Mouse (Mus musculus) hindbrain, embryonic 12.5 days (tissue): ENCODE data around the gene Pcdh15. TPM values are rescaled to one million over a fixed set of nuclear protein-coding genes. Genes with fewer than 3 reads are reported as not detected.

Experiments
- ATAC-seq: fragments of 200-750 bp; cut with Nextera tagmentation; 2 replicates; pipeline ENCODE4 v1.8.0; 2017; ENCODE audit warnings: moderate TSS enrichment; ENCODE audit not compliant: low FRiP score
- H3K27ac ChIP-seq: fragments of 300-500 bp; sonication (generic); 2 replicates; pipeline ENCODE4 v1.5.1; 2016; ENCODE audit warnings: mild to moderate bottlenecking
- H3K27me3 ChIP-seq: fragments of 300-500 bp; sonication (generic); 2 replicates; pipeline ENCODE4 v1.6.1; 2016; ENCODE audit warnings: mild to moderate bottlenecking
- H3K36me3 ChIP-seq: fragments of 300-500 bp; sonication (generic); 2 replicates; pipeline ENCODE4 v1.6.1; 2016; ENCODE audit warnings: mild to moderate bottlenecking
- H3K4me1 ChIP-seq: fragments of 300-500 bp; sonication (generic); 2 replicates; pipeline ENCODE4 v1.6.1; 2016
- H3K4me2 ChIP-seq: fragments of 300-500 bp; sonication (generic); replicated peaks from 2 replicates; pipeline ENCODE4 v1.6.1; 2016; ENCODE audit warnings: mild to moderate bottlenecking
- H3K4me3 ChIP-seq: fragments of 300-500 bp; sonication (generic); 2 replicates; pipeline ENCODE4 v1.5.1; 2016; ENCODE audit warnings: mild to moderate bottlenecking
- H3K9ac ChIP-seq: fragments of 300-500 bp; sonication (generic); 2 replicates; pipeline ENCODE4 v1.6.1; 2016; ENCODE audit warnings: mild to moderate bottlenecking, moderate library complexity
- H3K9me3 ChIP-seq: fragments of 300-500 bp; sonication (generic); replicated peaks from 2 replicates; pipeline ENCODE4 v1.6.1; 2016; ENCODE audit warnings: mild to moderate bottlenecking
- WGBS: fragments of 180-500 bp; shearing (Covaris S2); methylation state at CpG from one replicate; pipeline ENCODE4 v1.1.7; 2016; 5-methylcytosine and 5-hydroxymethylcytosine counted together
- polyA plus RNA-seq: library from polyadenylated mRNA; unstranded; fragments of >200 nt; fragmentation: Nextera tagmentation; extraction: Ambion mirVana; gene quantifications from 2 replicates; pipeline ENCODE4 v1.2.1, GENCODE M21; 2016

Pcdh15 gene
- polyA plus RNA-seq, 1 experiment from 2014 or later, result 4.9 TPM

DNA sequence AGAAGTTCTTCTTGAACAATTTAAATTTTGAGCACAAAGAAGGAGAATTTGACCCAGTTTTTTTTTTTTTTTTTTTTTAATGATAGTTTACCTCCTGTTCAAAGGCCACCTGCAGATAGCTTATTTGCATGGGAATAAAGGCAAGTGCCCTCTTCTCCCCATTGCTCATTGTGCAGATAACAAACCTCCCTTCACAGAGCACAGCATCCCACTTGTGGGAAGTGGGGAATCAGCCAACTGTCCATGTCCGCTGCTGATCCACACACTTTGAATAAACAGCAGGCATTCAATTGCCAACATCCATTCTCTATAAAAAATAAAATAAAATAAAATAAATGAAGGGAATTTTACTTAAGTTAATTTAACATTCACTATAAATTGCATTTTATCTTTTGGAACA is 1015.0 kb downstream of the Pcdh15 start:
- Histone ChIP-seq H3K27ac (no peak overlapping the region), H3K4me1 (no peaks in the 10 kb centered on the region), H3K9me3 (no peaks in the 10 kb centered on the region), H3K4me2 (no peak overlapping the region), H3K4me3 (no peak overlapping the region), H3K27me3 (no peaks in the 10 kb centered on the region), H3K9ac (no peak overlapping the region), H3K36me3 (no peaks in the 10 kb centered on the region)
- no peak for ATAC-seq
- WGBS, result 50% methylated on average over 1 of the region's 1 CpGs

- Histone ChIP-seq H3K4me1 (no peaks in the 10 kb centered on the region), H3K4me2 (no peak overlapping the region), H3K4me3 (no peak overlapping the region), H3K36me3 (no peaks in the 10 kb centered on the region), H3K27ac (no peak overlapping the region), H3K9ac (no peak overlapping the region), H3K9me3 (no peaks in the 10 kb centered on the region), H3K27me3 (no peaks in the 10 kb centered on the region)
- no peak for ATAC-seq
- WGBS, result 60% methylated on average over 1 of the region's 1 CpGs
Observed at GRCm38 (mm10) chr10:74116817-74117216, 1017.7 kb downstream of the Pcdh15 start.

DNA sequence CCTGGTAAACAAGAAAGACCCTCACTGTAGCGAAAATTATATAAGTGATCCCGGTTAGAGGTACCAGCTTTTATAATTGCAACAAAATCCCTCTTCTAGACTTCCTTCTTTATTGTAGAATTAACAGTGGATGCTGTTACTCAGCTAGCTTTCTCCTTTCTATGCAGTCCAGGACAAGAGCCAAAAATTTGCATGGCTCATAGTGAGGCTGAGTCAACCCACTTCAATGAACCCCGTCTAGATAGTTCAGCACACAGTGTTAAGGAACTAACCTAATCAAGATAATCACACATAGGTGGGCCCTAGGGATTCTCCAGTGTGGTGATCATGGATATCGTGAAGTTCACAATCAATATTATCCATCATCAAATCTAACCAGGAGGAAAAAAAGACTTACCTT is 1024.3 kb downstream of the Pcdh15 start:
- H3K4me2 ChIP-seq, result no peak overlapping the region
- ATAC-seq, result no peak
- H3K9me3 ChIP-seq, result no peaks in the 10 kb centered on the region
- WGBS, result 95% methylated on average over 4 of the region's 4 CpGs
- no peak overlapping the region for H3K9ac ChIP-seq
- H3K4me3 ChIP-seq, result no peak overlapping the region
- H3K27me3 ChIP-seq, result no peaks in the 10 kb centered on the region
- H3K36me3 ChIP-seq, result no peaks in the 10 kb centered on the region
- no peaks in the 10 kb centered on the region for H3K4me1 ChIP-seq
- no peak overlapping the region for H3K27ac ChIP-seq

- Histone ChIP-seq H3K4me1 (no peaks in the 10 kb centered on the region), H3K27me3 (no peaks in the 10 kb centered on the region), H3K9me3 (no peaks in the 10 kb centered on the region), H3K4me3 (no peak overlapping the region), H3K36me3 (no peaks in the 10 kb centered on the region), H3K4me2 (no peak overlapping the region), H3K9ac (no peak overlapping the region), H3K27ac (no peak overlapping the region)
- WGBS, result 79% methylated on average over 3 of the region's 3 CpGs
- no peak for ATAC-seq
Observed at GRCm38 (mm10) chr10:74129192-74129591, 1030.0 kb downstream of the Pcdh15 start.

DNA sequence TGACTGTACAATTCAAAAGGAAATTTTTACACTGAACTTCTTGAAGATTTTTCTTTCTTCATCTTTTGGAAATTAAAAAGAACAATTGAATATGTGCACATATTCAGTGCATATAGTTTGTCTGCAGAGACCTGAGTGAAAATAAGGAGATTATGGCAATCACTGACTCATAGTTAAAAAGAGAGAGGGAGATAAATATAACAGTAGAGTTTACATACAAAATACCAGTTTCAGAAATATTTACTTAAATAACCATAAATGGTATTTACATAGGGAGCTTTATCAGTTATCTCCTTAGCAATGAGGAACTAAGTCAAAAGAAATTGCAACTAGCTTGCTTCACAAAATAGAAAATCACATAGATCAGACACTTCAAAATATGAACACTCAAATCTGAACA is 1030.5 kb downstream of the Pcdh15 start:
- H3K27me3 ChIP-seq, result no peaks in the 10 kb centered on the region
- H3K36me3 ChIP-seq, result no peaks in the 10 kb centered on the region
- no peaks in the 10 kb centered on the region for H3K9me3 ChIP-seq
- H3K4me1 ChIP-seq, result no peaks in the 10 kb centered on the region
- H3K4me2 ChIP-seq, result no peak overlapping the region
- no peak for ATAC-seq
- H3K27ac ChIP-seq, result no peak overlapping the region
- H3K4me3 ChIP-seq, result no peak overlapping the region
- no peak overlapping the region for H3K9ac ChIP-seq

- no peak for ATAC-seq
- Histone ChIP-seq H3K36me3 (no peaks in the 10 kb centered on the region), H3K4me1 (no peaks in the 10 kb centered on the region), H3K27me3 (no peaks in the 10 kb centered on the region), H3K27ac (no peak overlapping the region), H3K9me3 (no peaks in the 10 kb centered on the region), H3K9ac (no peak overlapping the region), H3K4me3 (no peak overlapping the region), H3K4me2 (no peak overlapping the region)
- WGBS, result 90% methylated on average over 3 of the region's 3 CpGs
Observed at GRCm38 (mm10) chr10:74130805-74131204, 1031.7 kb downstream of the Pcdh15 start.

GRCm38 (mm10) chr10:74147966-74148365 is 1048.8 kb downstream of the Pcdh15 start:
- Histone ChIP-seq H3K9ac (no peak overlapping the region), H3K4me1 (no peaks in the 10 kb centered on the region), H3K27ac (no peak overlapping the region), H3K4me2 (no peak overlapping the region), H3K4me3 (no peak overlapping the region), H3K27me3 (no peaks in the 10 kb centered on the region), H3K9me3 (no peaks in the 10 kb centered on the region), H3K36me3 (no peaks in the 10 kb centered on the region)
- no peak for ATAC-seq

DNA sequence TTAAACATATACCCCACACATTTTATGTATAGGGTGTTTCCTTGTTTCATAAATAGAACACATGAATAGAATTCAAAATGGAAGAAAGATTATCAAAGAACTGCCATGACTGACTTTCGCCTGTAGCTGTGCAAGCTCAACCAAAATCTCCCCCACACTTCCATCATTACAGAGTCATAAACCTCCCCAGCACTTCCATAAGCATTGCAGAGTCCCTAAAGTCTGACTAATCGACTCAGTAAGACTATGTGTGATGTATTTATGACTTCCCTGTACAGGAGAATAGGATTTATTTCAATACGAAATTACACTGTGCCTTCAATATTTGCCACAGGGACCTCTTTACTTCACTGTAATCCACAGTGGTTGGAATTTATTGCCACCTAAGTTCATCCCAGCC is 1082.8 kb downstream of the Pcdh15 start:
- Histone ChIP-seq H3K27ac (no peak overlapping the region), H3K36me3 (no peaks in the 10 kb centered on the region), H3K9ac (no peak overlapping the region), H3K4me2 (no peak overlapping the region), H3K4me3 (no peak overlapping the region), H3K9me3 (no peaks in the 10 kb centered on the region), H3K27me3 (no peaks in the 10 kb centered on the region), H3K4me1 (no peaks in the 10 kb centered on the region)
- ATAC-seq, result no peak
- 77% methylated on average over 3 of the region's 3 CpGs for WGBS

DNA sequence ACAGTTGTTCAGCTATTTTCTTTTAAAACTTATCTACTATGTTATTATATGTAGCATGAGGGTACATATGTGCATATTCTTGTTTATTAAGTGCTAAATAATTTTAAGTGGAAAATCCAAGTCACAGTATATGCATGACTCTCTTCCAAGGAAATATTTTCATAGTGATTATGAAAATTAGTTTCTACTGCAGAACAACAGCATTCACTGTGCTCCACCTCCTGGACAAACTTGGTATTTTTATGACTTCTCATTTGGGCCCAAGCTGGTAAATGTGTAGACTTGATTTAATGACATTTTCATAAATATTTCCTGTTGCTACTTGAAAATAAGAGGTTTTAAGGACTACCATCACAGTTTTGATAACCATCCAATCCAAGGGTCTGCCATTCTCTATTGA is 1104.5 kb downstream of the Pcdh15 start:
- Histone ChIP-seq H3K9me3 (no peaks in the 10 kb centered on the region), H3K36me3 (no peaks in the 10 kb centered on the region), H3K4me2 (no peak overlapping the region), H3K27me3 (no peaks in the 10 kb centered on the region), H3K4me1 (no peaks in the 10 kb centered on the region), H3K9ac (no peak overlapping the region), H3K27ac (no peak overlapping the region), H3K4me3 (no peak overlapping the region)
- no peak for ATAC-seq

- no peak for ATAC-seq
- Histone ChIP-seq H3K9me3 (no peaks in the 10 kb centered on the region), H3K27ac (no peak overlapping the region), H3K4me3 (no peak overlapping the region), H3K9ac (no peak overlapping the region), H3K4me2 (no peak overlapping the region), H3K4me1 (no peaks in the 10 kb centered on the region), H3K27me3 (no peaks in the 10 kb centered on the region), H3K36me3 (no peaks in the 10 kb centered on the region)
- 50% methylated on average over 1 of the region's 1 CpGs for WGBS
Observed at GRCm38 (mm10) chr10:74217268-74217667, 1118.1 kb downstream of the Pcdh15 start.

GRCm38 (mm10) chr10:74220439-74220838 is 1121.3 kb downstream of the Pcdh15 start:
- ATAC-seq, result no peak
- 81% methylated on average over 2 of the region's 2 CpGs for WGBS
- no peak overlapping the region for H3K27ac ChIP-seq

DNA sequence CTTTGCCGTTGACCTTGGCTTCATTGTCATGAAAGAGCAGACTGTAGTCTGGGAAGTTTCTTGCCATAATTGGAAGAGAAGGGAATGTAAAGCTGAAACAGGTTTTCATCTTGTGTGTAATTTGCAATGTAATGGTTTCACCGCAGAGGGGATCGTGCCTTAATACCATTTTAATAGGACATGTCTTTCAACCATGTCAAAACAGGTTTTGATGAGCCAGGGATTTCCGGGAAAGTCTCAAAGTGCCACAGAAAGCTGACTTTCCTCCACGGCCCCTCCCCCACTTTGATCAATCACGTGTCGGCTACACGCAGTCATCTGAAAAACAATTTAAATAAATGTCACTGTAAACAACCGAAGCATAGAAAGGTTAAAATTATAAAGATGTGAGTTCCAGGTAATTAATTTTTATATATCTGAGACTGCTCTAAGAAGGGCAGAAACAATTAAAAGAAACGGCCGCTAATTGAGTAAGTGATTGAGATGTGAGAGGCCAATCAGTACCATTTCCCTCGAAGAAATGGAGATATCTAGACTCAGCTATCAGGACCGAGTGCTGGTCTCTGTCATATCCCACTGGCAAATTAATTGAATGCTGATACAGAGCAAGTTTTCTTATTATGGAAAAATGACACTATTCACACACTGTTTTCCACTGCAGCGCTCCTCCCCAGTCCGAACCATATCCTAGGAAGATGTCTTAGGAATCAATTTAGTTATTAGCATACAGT is 1158.7 kb downstream of the Pcdh15 start:
- H3K27me3 ChIP-seq, result no peaks in the 10 kb centered on the region
- no peaks in the 10 kb centered on the region for H3K9me3 ChIP-seq
- H3K4me1 ChIP-seq, result no peaks in the 10 kb centered on the region
- no peak overlapping the region for H3K4me3 ChIP-seq
- WGBS, result 77% methylated on average over 15 of the region's 15 CpGs
- no peaks in the 10 kb centered on the region for H3K36me3 ChIP-seq
- peak; percentile 66 for ATAC-seq
- H3K4me2 ChIP-seq, result no peak overlapping the region
- H3K9ac ChIP-seq, result no peak overlapping the region
- H3K27ac ChIP-seq, result no peak overlapping the region

More at GRCm38 (mm10) chr10:74220439-74220838, 1121.3 kb downstream of the Pcdh15 start:
- Histone ChIP-seq H3K36me3 (no peaks in the 10 kb centered on the region), H3K4me2 (no peak overlapping the region), H3K4me3 (no peak overlapping the region), H3K4me1 (no peaks in the 10 kb centered on the region), H3K9ac (no peak overlapping the region), H3K27me3 (no peaks in the 10 kb centered on the region), H3K9me3 (no peaks in the 10 kb centered on the region)

- Histone ChIP-seq H3K9me3 (no peaks in the 10 kb centered on the region), H3K36me3 (no peaks in the 10 kb centered on the region), H3K27ac (no peak overlapping the region), H3K4me1 (no peaks in the 10 kb centered on the region), H3K4me2 (no peak overlapping the region), H3K27me3 (no peaks in the 10 kb centered on the region), H3K4me3 (no peak overlapping the region), H3K9ac (no peak overlapping the region)
- ATAC-seq, result no peak
Observed at GRCm38 (mm10) chr10:74258639-74259038, 1159.5 kb downstream of the Pcdh15 start.
